Mouse (Mus musculus): ENCODE results near the gene Gucy2g. TPM values are rescaled to one million over a fixed set of nuclear protein-coding genes. Genes with fewer than 3 reads are reported as not detected.

The Gucy2g gene
- polyA plus RNA-seq, 1 experiment from 2014 or later, result not detected

- H3K36me3 ChIP-seq (ENCODE audit: control insufficient read depth, insufficient read depth, low read length), result no peaks in the 10 kb centered on the region
- H3K27ac ChIP-seq (ENCODE audit: low read depth, low read length), result no peak overlapping the region
- peaks cover 8% of the 10 kb centered on the region for H3K4me1 ChIP-seq (ENCODE audit: control insufficient read depth, insufficient read depth, low read length)
- ATAC-seq (ENCODE audit: low FRiP score), result no peak
- no peaks in the 10 kb centered on the region for H3K9me3 ChIP-seq (ENCODE audit: control insufficient read depth, low read length)
- no peaks in the 10 kb centered on the region for H3K27me3 ChIP-seq (ENCODE audit: control insufficient read depth, insufficient read depth, low read length)
- 86% methylated on average over 6 of the region's 6 CpGs for WGBS
- no peak overlapping the region for H3K4me3 ChIP-seq (ENCODE audit: low read depth, low read length)
- no peak overlapping the region for H3K9ac ChIP-seq (ENCODE audit: low read length)
- DNase-seq (ENCODE audit: low spot score, missing footprints), result no peak
- H3K4me2 ChIP-seq, result no peak overlapping the region
Measured at GRCm38 (mm10) chr19:55149646-55150045, 91.4 kb downstream of the Gucy2g start.

- no peaks in the 10 kb centered on the region for H3K9me3 ChIP-seq (ENCODE audit: control insufficient read depth, low read length)
- H3K4me2 ChIP-seq, result no peak overlapping the region
- no peak overlapping the region for H3K4me3 ChIP-seq (ENCODE audit: low read depth, low read length)
- H3K27me3 ChIP-seq (ENCODE audit: control insufficient read depth, insufficient read depth, low read length), result no peaks in the 10 kb centered on the region
- H3K36me3 ChIP-seq (ENCODE audit: control insufficient read depth, insufficient read depth, low read length), result no peaks in the 10 kb centered on the region
- no peak overlapping the region for H3K27ac ChIP-seq (ENCODE audit: low read depth, low read length)
- DNase-seq (ENCODE audit: low spot score, missing footprints), result no peak
- no peak overlapping the region for H3K9ac ChIP-seq (ENCODE audit: low read length)
- ATAC-seq (ENCODE audit: low FRiP score), result no peak
- WGBS, result 89% methylated on average over 6 of the region's 6 CpGs
- H3K4me1 ChIP-seq (ENCODE audit: control insufficient read depth, insufficient read depth, low read length), result peaks cover 21% of the 10 kb centered on the region
Measured at GRCm38 (mm10) chr19:55148109-55148508, 92.9 kb downstream of the Gucy2g start.

Small RNA genes lying within 50 kb of the gene (microRNA-seq; reads per million reads assigned to microRNA genes)
- 4.0 reads per million, percentile 18 among the genes with 10 or more reads in this experiment for gene Mir6715

Other genes with a start within 250 kb of the Gucy2g start
- gene Gpam, start 114.0 kb downstream of the Gucy2g start, polyA plus RNA-seq (2014; fragmentation: Nextera tagmentation; extraction: Ambion mirVana), result 23.6 and 27.1 TPM in 2 replicates
- gene Tectb, start 60.5 kb downstream of the Gucy2g start, polyA plus RNA-seq (2014; fragmentation: Nextera tagmentation; extraction: Ambion mirVana), result 0.05 TPM in 1 of 2 replicates, not detected in the other
- gene Acsl5, start 10.7 kb upstream of the Gucy2g start, polyA plus RNA-seq (2014; fragmentation: Nextera tagmentation; extraction: Ambion mirVana), result 17.3 and 18.1 TPM in 2 replicates
- gene Zdhhc6, start 74.8 kb upstream of the Gucy2g start, polyA plus RNA-seq (2014; fragmentation: Nextera tagmentation; extraction: Ambion mirVana), result 112 and 116 TPM in 2 replicates
- 27.1 and 28.2 TPM in 2 replicates for gene Vti1a, start 75.1 kb upstream of the Gucy2g start, polyA plus RNA-seq (2014; fragmentation: Nextera tagmentation; extraction: Ambion mirVana)

Measured in midbrain, embryonic 11.5 days (tissue).